Mouse (Mus musculus) hindbrain, embryonic 13.5 days (tissue): ENCODE results near the gene Plpp6. TPM values are rescaled to one million over a fixed set of nuclear protein-coding genes. Genes with fewer than 3 reads are reported as not detected.

ENCODE experiments used
- ATAC-seq: fragments of 200-750 bp; cut with Nextera tagmentation; 2 replicates; pipeline ENCODE4 v1.8.0; 2017; ENCODE audit warnings: moderate TSS enrichment; ENCODE audit not compliant: low FRiP score
- H3K27ac ChIP-seq: fragments of 300-500 bp; sonication (generic); 2 replicates; pipeline ENCODE4 v1.5.1; 2015; ENCODE audit warnings: inconsistent platforms, mild to moderate bottlenecking, moderate library complexity
- H3K27me3 ChIP-seq: fragments of 300-500 bp; sonication (generic); 2 replicates; pipeline ENCODE4 v1.6.1; 2015; ENCODE audit warnings: mild to moderate bottlenecking, inconsistent platforms
- H3K36me3 ChIP-seq: fragments of 300-500 bp; sonication (generic); 2 replicates; pipeline ENCODE4 v1.6.1; 2015; ENCODE audit warnings: mild to moderate bottlenecking, inconsistent platforms
- H3K4me1 ChIP-seq: fragments of 300-500 bp; sonication (generic); replicated peaks from 2 replicates; pipeline ENCODE4 v1.6.1; 2015; ENCODE audit warnings: inconsistent platforms
- H3K4me2 ChIP-seq: fragments of 300-500 bp; sonication (generic); 2 replicates; pipeline ENCODE4 v1.6.1; 2015; ENCODE audit warnings: inconsistent platforms, mild to moderate bottlenecking, moderate library complexity
- H3K4me3 ChIP-seq: fragments of 300-500 bp; sonication (generic); 2 replicates; pipeline ENCODE4 v1.5.1; 2015; ENCODE audit warnings: mild to moderate bottlenecking, inconsistent platforms
- H3K9ac ChIP-seq: fragments of 300-500 bp; sonication (generic); 2 replicates; pipeline ENCODE4 v1.6.1; 2015; ENCODE audit warnings: mild to moderate bottlenecking, inconsistent platforms
- H3K9me3 ChIP-seq: fragments of 300-500 bp; sonication (generic); 2 replicates; pipeline ENCODE4 v1.6.1; 2016; ENCODE audit warnings: inconsistent platforms
- WGBS: fragments of 180-500 bp; shearing (Covaris S2); methylation state at CpG from one replicate; pipeline ENCODE4 v1.1.7; 2015; 5-methylcytosine and 5-hydroxymethylcytosine counted together
- polyA plus RNA-seq: library from polyadenylated mRNA; unstranded; fragments of >200 nt; fragmentation: Nextera tagmentation; extraction: Ambion mirVana; gene quantifications from 2 replicates; pipeline ENCODE4 v1.2.1, GENCODE M21; 2015

Gene Plpp6
- polyA plus RNA-seq, 1 experiment from 2014 or later: 9.7 TPM

GRCm38 (mm10) chr19:28947311-28947710 is 16.4 kb upstream of the Plpp6 start:
- H3K4me1 ChIP-seq: no peaks in the 10 kb centered on the region
- no peak overlapping the region for H3K4me2 ChIP-seq
- no peak overlapping the region for H3K4me3 ChIP-seq
- H3K9ac ChIP-seq: no peak overlapping the region
- no peak for ATAC-seq
- H3K9me3 ChIP-seq: no peaks in the 10 kb centered on the region
- 76% methylated on average over 2 of the region's 2 CpGs for WGBS
- H3K36me3 ChIP-seq: no peaks in the 10 kb centered on the region
- no peak overlapping the region for H3K27ac ChIP-seq
- H3K27me3 ChIP-seq: no peaks in the 10 kb centered on the region

GRCm38 (mm10) chr19:28951251-28951650 is 12.5 kb upstream of the Plpp6 start:
- no peak overlapping the region for H3K9ac ChIP-seq
- H3K36me3 ChIP-seq: no peaks in the 10 kb centered on the region
- H3K4me2 ChIP-seq: no peak overlapping the region
- H3K27ac ChIP-seq: no peak overlapping the region
- ATAC-seq: no peak
- H3K27me3 ChIP-seq: no peaks in the 10 kb centered on the region
- H3K4me1 ChIP-seq: no peaks in the 10 kb centered on the region
- WGBS: 76% methylated on average over 5 of the region's 5 CpGs
- H3K4me3 ChIP-seq: no peak overlapping the region
- H3K9me3 ChIP-seq: no peaks in the 10 kb centered on the region

- H3K9ac ChIP-seq: peak overlapping the region; percentile 91; the same call in 1 of the 2 replicates
- H3K4me2 ChIP-seq: peak overlapping the region; percentile 85
- H3K36me3 ChIP-seq: no peaks in the 10 kb centered on the region
- H3K27me3 ChIP-seq: peaks cover 13% of the 10 kb centered on the region; the same call in 1 of the 2 replicates
- ATAC-seq: no peak
- 47% methylated on average over 3 of the region's 3 CpGs for WGBS
- no peaks in the 10 kb centered on the region for H3K9me3 ChIP-seq
- peaks cover 33% of the 10 kb centered on the region for H3K4me1 ChIP-seq
- H3K27ac ChIP-seq: no peak overlapping the region
- H3K4me3 ChIP-seq: peak overlapping the region; percentile 91
Observed at GRCm38 (mm10) chr19:28963113-28963512, 640 bp upstream of the Plpp6 start.

- H3K4me3 ChIP-seq: peak overlapping the region; percentile 91
- H3K27me3 ChIP-seq: peaks cover 13% of the 10 kb centered on the region; the same call in 1 of the 2 replicates
- peak overlapping the region; percentile 85 for H3K4me2 ChIP-seq
- peak overlapping the region; percentile 88; the same call in 1 of the 2 replicates for H3K27ac ChIP-seq
- peak; percentile 14; the same call in 1 of the 2 replicates for ATAC-seq
- H3K36me3 ChIP-seq: no peaks in the 10 kb centered on the region
- H3K4me1 ChIP-seq: peaks cover 33% of the 10 kb centered on the region
- WGBS: 0% methylated on average over 4 of the region's 4 CpGs
- no peaks in the 10 kb centered on the region for H3K9me3 ChIP-seq
- peak overlapping the region; percentile 91 for H3K9ac ChIP-seq
Observed at GRCm38 (mm10) chr19:28963513-28963841, 276 bp upstream of the Plpp6 start.

- no peak; the same call in none of the 2 replicates for ATAC-seq
- Histone ChIP-seq H3K27me3 (peaks cover 13% of the 10 kb centered on the region; the same call in 1 of the 2 replicates), H3K9ac (peak overlapping the region; percentile 91), H3K9me3 (no peaks in the 10 kb centered on the region), H3K36me3 (no peaks in the 10 kb centered on the region), H3K27ac (peak overlapping the region; percentile 88; the same call in 1 of the 2 replicates), H3K4me1 (peaks cover 33% of the 10 kb centered on the region), H3K4me2 (peak overlapping the region; percentile 85), H3K4me3 (peak overlapping the region; percentile 91)
- 4% methylated on average over 16 of the region's 16 CpGs for WGBS
Observed at GRCm38 (mm10) chr19:28964552-28964903, 775 bp downstream of the Plpp6 start.

- no peaks in the 10 kb centered on the region for H3K9me3 ChIP-seq
- H3K27ac ChIP-seq: no peak within 1 kb of the TSS
- 6% methylated on average over 11 of the region's 11 CpGs for WGBS
- peaks cover 33% of the 10 kb centered on the region for H3K4me1 ChIP-seq
- 0 out of 2 replicates have a peak within 1 kb of the TSS, but pooled peaks have one; percentile 26 for H3K9ac ChIP-seq
- H3K4me2 ChIP-seq: peak within 1 kb of the TSS; percentile 29
- ATAC-seq: no peak
- no peaks in the 10 kb centered on the region for H3K27me3 ChIP-seq
- H3K36me3 ChIP-seq: no peaks in the 10 kb centered on the region
- H3K4me3 ChIP-seq: no peak within 1 kb of the TSS
Observed at GRCm38 (mm10) chr19:28967652-28968051, 3.9 kb downstream of the Plpp6 start, which contains the start of gene 4430402I18Rik. 4430402I18Rik (minus strand) TSS chr19:28967800.

- Histone ChIP-seq H3K27ac (no peak overlapping the region), H3K4me1 (peaks cover 33% of the 10 kb centered on the region), H3K9me3 (no peaks in the 10 kb centered on the region), H3K4me2 (no peak overlapping the region; the same call in 1 of the 2 replicates), H3K4me3 (no peak overlapping the region), H3K27me3 (no peaks in the 10 kb centered on the region), H3K36me3 (no peaks in the 10 kb centered on the region), H3K9ac (no peak overlapping the region)
- 69% methylated on average over 4 of the region's 4 CpGs for WGBS
- no peak for ATAC-seq
Observed at GRCm38 (mm10) chr19:28968178-28968577, 4.4 kb downstream of the Plpp6 start.

- ATAC-seq: no peak
- Histone ChIP-seq H3K27me3 (0 out of 2 replicates have a peak, but pooled peaks cover under 1% of the 10 kb centered on the region), H3K27ac (no peak overlapping the region), H3K4me3 (no peak overlapping the region), H3K36me3 (no peaks in the 10 kb centered on the region), H3K4me1 (peaks cover 30% of the 10 kb centered on the region), H3K9me3 (no peaks in the 10 kb centered on the region), H3K9ac (no peak overlapping the region), H3K4me2 (no peak overlapping the region)
- WGBS: 88% methylated on average over 5 of the region's 5 CpGs
Observed at GRCm38 (mm10) chr19:28969231-28969630, 5.5 kb downstream of the Plpp6 start.

- Histone ChIP-seq H3K9ac (no peak overlapping the region), H3K9me3 (no peaks in the 10 kb centered on the region), H3K4me3 (no peak overlapping the region), H3K36me3 (no peaks in the 10 kb centered on the region), H3K4me2 (no peak overlapping the region), H3K27ac (no peak overlapping the region), H3K27me3 (peaks cover 3% of the 10 kb centered on the region; the same call in 1 of the 2 replicates), H3K4me1 (peaks cover 28% of the 10 kb centered on the region)
- no peak for ATAC-seq
- WGBS: 76% methylated on average over 11 of the region's 11 CpGs
Observed at GRCm38 (mm10) chr19:28970251-28970650, 6.5 kb downstream of the Plpp6 start.

- Histone ChIP-seq H3K4me2 (peak overlapping the region; percentile 66), H3K4me1 (peaks cover 6% of the 10 kb centered on the region), H3K27ac (peak overlapping the region; percentile 30; the same call in 1 of the 2 replicates), H3K9ac (peak overlapping the region; percentile 70), H3K36me3 (no peaks in the 10 kb centered on the region), H3K4me3 (peak overlapping the region; percentile 42), H3K9me3 (no peaks in the 10 kb centered on the region), H3K27me3 (peaks cover 3% of the 10 kb centered on the region; the same call in 1 of the 2 replicates)
- peak; percentile 91 for ATAC-seq
- 18% methylated on average over 35 of the region's 35 CpGs for WGBS
Observed at GRCm38 (mm10) chr19:28974862-28975611, 11.3 kb downstream of the Plpp6 start.

- Histone ChIP-seq H3K27ac (no peak overlapping the region), H3K9me3 (no peaks in the 10 kb centered on the region), H3K9ac (no peak overlapping the region), H3K27me3 (no peaks in the 10 kb centered on the region), H3K4me1 (no peaks in the 10 kb centered on the region), H3K4me3 (no peak overlapping the region), H3K36me3 (no peaks in the 10 kb centered on the region), H3K4me2 (no peak overlapping the region)
- WGBS: 82% methylated on average over 7 of the region's 7 CpGs
- ATAC-seq: no peak
Observed at GRCm38 (mm10) chr19:28982617-28983016, 18.9 kb downstream of the Plpp6 start.

GRCm38 (mm10) chr19:28989515-28989914 is 25.8 kb downstream of the Plpp6 start:
- H3K9ac ChIP-seq: peak overlapping the region; percentile 94
- no peaks in the 10 kb centered on the region for H3K27me3 ChIP-seq
- 71% methylated on average over 8 of the region's 8 CpGs for WGBS
- peak overlapping the region; percentile 94 for H3K4me3 ChIP-seq
- no peak overlapping the region for H3K27ac ChIP-seq
- H3K9me3 ChIP-seq: no peaks in the 10 kb centered on the region
- H3K4me1 ChIP-seq: peaks cover 15% of the 10 kb centered on the region
- peak overlapping the region; percentile 64 for H3K4me2 ChIP-seq
- H3K36me3 ChIP-seq: peaks cover 6% of the 10 kb centered on the region; the same call in 1 of the 2 replicates
- no peak for ATAC-seq
